Mouse (Mus musculus) erythroid progenitor cell, adult 5-6 weeks (primary cell): ENCODE measurements around the gene Efnb2. TPM values are rescaled to one million over a fixed set of nuclear protein-coding genes. Genes with fewer than 3 reads are reported as not detected.

Source experiments
- ATAC-seq: replicated peaks from 2 replicates; pipeline ENCODE4 v1.8.0; 2016; ENCODE audit warnings: moderate number of reproducible peaks, mild to moderate bottlenecking, moderate TSS enrichment, inconsistent platforms; ENCODE audit not compliant: poor library complexity, low FRiP score, severe bottlenecking
- total RNA-seq, 2 experiments: library from RNA; stranded (forward) in 1 of 2; stranded (reverse) in 1 of 2; fragments of 150-400 nt in 1 of 2; fragments of 186-747, 209-891 nt in 1 of 2; gene quantifications; 2 replicates each; pipeline versions ENCODE4 v1.2.3 to v1.2.4; 2015 to 2017; ENCODE audit warnings: low replicate concordance in 2 of 2

The Efnb2 gene
- total RNA-seq, 2 experiments from 2014 or later: not detected

DNA sequence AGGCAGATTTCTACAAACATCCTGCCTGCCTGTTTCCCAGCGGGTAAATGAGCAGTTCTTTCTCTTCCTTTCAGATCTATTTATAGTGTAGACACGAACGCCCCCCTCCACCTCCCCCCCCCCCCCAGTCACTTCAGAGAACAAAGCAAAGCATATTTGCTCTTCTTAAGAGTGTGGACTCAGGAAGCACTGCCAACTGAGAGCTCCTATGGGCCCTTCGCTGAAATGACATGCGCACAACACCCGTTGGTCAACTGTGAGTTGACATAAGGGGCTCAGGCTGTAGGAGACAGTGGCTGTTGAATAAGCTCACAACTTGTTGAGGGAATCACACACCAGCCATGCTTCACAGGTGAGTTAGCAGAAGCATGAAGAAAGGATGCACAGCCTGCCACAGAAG is 84.8 kb downstream of the Efnb2 start:
- no peak for ATAC-seq

DNA sequence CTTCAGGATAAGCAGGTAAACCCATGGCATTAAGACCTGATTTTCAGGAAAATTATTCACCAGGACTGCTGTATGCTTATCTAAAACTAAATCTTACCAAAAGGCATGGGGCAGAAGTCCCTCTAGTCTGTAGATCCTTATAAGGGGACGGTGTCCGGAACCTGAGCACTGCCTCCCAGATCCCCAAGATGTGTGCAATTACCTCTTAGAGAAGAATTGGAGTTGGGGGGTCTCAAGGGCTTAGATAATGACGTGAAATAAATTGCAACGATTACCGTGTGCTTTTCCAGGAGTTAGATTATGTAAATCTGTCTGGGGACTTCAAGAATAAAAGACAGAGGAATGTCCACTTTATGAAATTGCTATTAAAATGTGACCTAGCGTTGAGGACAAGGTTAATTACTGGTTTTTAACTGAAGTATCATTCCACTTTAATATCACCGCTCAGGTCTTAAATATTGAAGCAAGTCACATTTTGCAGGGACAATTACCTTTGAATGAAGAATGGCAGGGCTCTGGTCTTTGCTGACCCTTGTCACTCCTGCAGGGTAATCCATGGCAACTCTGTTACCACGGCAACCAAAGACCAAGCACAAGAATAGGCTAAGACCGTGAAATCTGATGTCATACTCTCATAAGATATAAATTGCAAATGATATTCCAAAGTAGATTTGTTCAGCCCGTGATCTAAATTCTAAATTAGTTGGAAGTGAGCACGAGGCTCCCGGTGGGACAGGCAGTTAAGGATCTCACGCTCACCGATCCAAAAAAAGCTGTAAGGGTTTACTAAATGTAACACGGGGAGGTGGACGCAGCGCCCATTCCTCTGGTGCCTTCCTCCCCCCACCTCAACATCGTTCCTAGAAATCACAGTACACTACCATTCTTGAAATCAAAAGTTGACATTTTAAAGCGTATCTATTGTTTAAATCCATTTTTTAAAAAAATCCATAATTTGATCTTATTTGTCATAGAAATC is 86.2 kb downstream of the Efnb2 start:
- ATAC-seq: no peak

GRCm38 (mm10) chr8:8572272-8572671 is 88.8 kb downstream of the Efnb2 start:
- ATAC-seq: no peak

GRCm38 (mm10) chr8:8571625-8572215 is 89.3 kb downstream of the Efnb2 start:
- no peak for ATAC-seq

DNA sequence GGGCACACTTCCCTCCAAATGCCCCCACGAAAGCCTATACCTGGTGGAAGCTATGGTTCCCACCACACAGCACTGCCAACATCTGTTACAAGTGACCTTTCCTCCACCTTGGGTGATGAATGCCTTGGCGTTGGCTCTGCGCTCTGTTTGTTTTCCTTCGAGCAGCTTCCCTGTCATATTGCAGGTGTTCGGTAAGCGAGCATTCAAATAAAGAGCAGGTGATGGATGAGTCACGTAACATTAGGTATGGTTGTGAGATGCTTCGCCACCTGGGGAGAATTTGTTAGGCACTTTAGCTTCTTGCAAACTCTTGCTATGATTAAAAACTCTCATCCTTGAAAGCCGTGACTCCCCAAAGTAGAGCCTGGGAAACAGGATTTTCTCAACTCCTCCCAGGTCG is 91.8 kb downstream of the Efnb2 start:
- no peak for ATAC-seq

GRCm38 (mm10) chr8:8568215-8568773 is 92.7 kb downstream of the Efnb2 start:
- ATAC-seq: no peak

Other genes with a start within 250 kb of the Efnb2 start
- gene Arglu1, start 29.3 kb upstream of the Efnb2 start, total RNA-seq (2015; ENCODE audit: low replicate concordance): 60.4 and 61.3 TPM in 2 replicates
- 81.1 and 100 TPM in 2 replicates for gene Arglu1, start 29.3 kb upstream of the Efnb2 start, total RNA-seq (2017; ENCODE audit: low replicate concordance)